Mouse (Mus musculus): ENCODE measurements around the gene Parp16. TPM values are rescaled to one million over a fixed set of nuclear protein-coding genes. Genes with fewer than 3 reads are reported as not detected.

Gene Parp16
- polyA plus RNA-seq, 1 experiment = 7.1 TPM

- Histone ChIP-seq H3K9ac (ENCODE audit: low read depth, poor library complexity, severe bottlenecking) (no peak overlapping the region), H3K27ac (ENCODE audit: insufficient read depth, low read length) (no peak overlapping the region), H3K9me3 (replicated peaks; ENCODE audit: control insufficient read depth, insufficient read depth, low read length, poor library complexity, severe bottlenecking) (no peaks in the 10 kb centered on the region), H3K36me3 (ENCODE audit: control insufficient read depth, insufficient read depth, low read length, poor library complexity, severe bottlenecking) (no peaks in the 10 kb centered on the region), H3K4me3 (ENCODE audit: low read depth, low read length) (no peak overlapping the region), H3K4me1 (ENCODE audit: control insufficient read depth, insufficient read depth, low read length) (no peaks in the 10 kb centered on the region), H3K27me3 (ENCODE audit: control insufficient read depth, insufficient read depth, low read length, poor library complexity, severe bottlenecking) (no peaks in the 10 kb centered on the region)
- TF ChIP-seq EP300 (IDR thresholded peaks at IDR 0.05; ENCODE audit: insufficient read depth, low read depth, low read length) (no peak), CTCF (IDR thresholded peaks at IDR 0.05; ENCODE audit: low read depth, low read length) (no peak), POLR2A (IDR thresholded peaks at IDR 0.05; ENCODE audit: insufficient read depth, low read length) (no peak)
These were observed 44.6 kb downstream of the Parp16 start for GRCm38 (mm10) chr9:65239731-65240130.

GRCm38 (mm10) chr9:65240587-65240986, 45.4 kb downstream of the Parp16 start:
- no peak overlapping the region for H3K4me3 ChIP-seq (ENCODE audit: low read depth, low read length)
- no peaks in the 10 kb centered on the region for H3K27me3 ChIP-seq (ENCODE audit: control insufficient read depth, insufficient read depth, low read length, poor library complexity, severe bottlenecking)
- no peaks in the 10 kb centered on the region for H3K4me1 ChIP-seq (ENCODE audit: control insufficient read depth, insufficient read depth, low read length)
- H3K36me3 ChIP-seq (ENCODE audit: control insufficient read depth, insufficient read depth, low read length, poor library complexity, severe bottlenecking) = no peaks in the 10 kb centered on the region
- H3K9ac ChIP-seq (ENCODE audit: low read depth, poor library complexity, severe bottlenecking) = no peak overlapping the region
- H3K27ac ChIP-seq (ENCODE audit: insufficient read depth, low read length) = no peak overlapping the region
- H3K9me3 ChIP-seq (replicated peaks; ENCODE audit: control insufficient read depth, insufficient read depth, low read length, poor library complexity, severe bottlenecking) = no peaks in the 10 kb centered on the region
- no peak for TF ChIP-seq CTCF (IDR thresholded peaks at IDR 0.05; ENCODE audit: low read depth, low read length)
- no peak for TF ChIP-seq EP300 (IDR thresholded peaks at IDR 0.05; ENCODE audit: insufficient read depth, low read depth, low read length)
- TF ChIP-seq POLR2A (IDR thresholded peaks at IDR 0.05; ENCODE audit: insufficient read depth, low read length) = no peak

DNA sequence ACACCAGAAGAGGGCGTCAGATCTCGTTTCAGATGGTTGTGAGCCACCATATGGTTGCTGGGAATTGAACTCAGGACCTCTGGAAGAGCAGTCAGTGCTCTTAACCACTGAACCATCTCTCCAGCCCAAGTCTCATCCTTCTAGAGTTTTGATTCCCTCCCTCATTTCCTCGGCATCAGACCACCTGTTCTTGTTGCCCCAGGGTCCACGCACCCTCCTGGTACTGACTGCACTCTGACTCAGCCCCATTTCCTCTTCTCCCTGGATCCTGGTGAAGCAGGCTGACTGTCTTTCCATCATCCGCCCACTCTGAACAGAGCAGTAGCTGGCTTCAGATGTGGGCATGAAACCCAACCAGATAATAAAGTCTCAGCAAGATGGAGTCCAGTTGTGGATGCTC, 46.8 kb downstream of the Parp16 start:
- Histone ChIP-seq H3K4me3 (ENCODE audit: low read depth, low read length) (no peak overlapping the region), H3K9ac (ENCODE audit: low read depth, poor library complexity, severe bottlenecking) (no peak overlapping the region), H3K36me3 (ENCODE audit: control insufficient read depth, insufficient read depth, low read length, poor library complexity, severe bottlenecking) (no peaks in the 10 kb centered on the region), H3K4me1 (ENCODE audit: control insufficient read depth, insufficient read depth, low read length) (no peaks in the 10 kb centered on the region), H3K27me3 (ENCODE audit: control insufficient read depth, insufficient read depth, low read length, poor library complexity, severe bottlenecking) (no peaks in the 10 kb centered on the region), H3K9me3 (replicated peaks; ENCODE audit: control insufficient read depth, insufficient read depth, low read length, poor library complexity, severe bottlenecking) (no peaks in the 10 kb centered on the region), H3K27ac (ENCODE audit: insufficient read depth, low read length) (no peak overlapping the region)
- no peak for TF ChIP-seq POLR2A (IDR thresholded peaks at IDR 0.05; ENCODE audit: insufficient read depth, low read length)
- TF ChIP-seq EP300 (IDR thresholded peaks at IDR 0.05; ENCODE audit: insufficient read depth, low read depth, low read length) = no peak
- TF ChIP-seq CTCF (IDR thresholded peaks at IDR 0.05; ENCODE audit: low read depth, low read length) = no peak

DNA sequence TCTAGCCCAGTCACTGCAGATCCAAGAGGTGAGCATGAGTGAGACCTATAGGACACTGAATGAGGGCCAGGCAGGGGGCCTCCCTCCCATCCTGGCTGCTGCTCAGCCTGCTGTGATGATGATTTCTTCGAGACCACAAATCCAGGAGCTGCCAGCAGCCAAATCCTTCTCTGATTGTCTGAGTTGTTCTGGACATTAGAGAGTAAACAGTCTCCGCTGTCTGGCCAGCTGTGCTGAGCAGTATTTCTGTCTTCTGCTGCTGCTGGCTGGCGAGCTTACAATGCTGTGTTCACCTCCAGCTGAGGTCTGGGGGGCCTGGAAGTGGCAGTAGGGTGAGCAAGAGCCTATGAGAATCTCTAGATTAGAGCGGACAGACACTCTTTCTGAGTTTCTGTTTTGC, 48.1 kb downstream of the Parp16 start:
- H3K27ac ChIP-seq (ENCODE audit: insufficient read depth, low read length) = no peak overlapping the region
- H3K36me3 ChIP-seq (ENCODE audit: control insufficient read depth, insufficient read depth, low read length, poor library complexity, severe bottlenecking) = no peaks in the 10 kb centered on the region
- H3K27me3 ChIP-seq (ENCODE audit: control insufficient read depth, insufficient read depth, low read length, poor library complexity, severe bottlenecking) = no peaks in the 10 kb centered on the region
- H3K9me3 ChIP-seq (replicated peaks; ENCODE audit: control insufficient read depth, insufficient read depth, low read length, poor library complexity, severe bottlenecking) = no peaks in the 10 kb centered on the region
- H3K4me1 ChIP-seq (ENCODE audit: control insufficient read depth, insufficient read depth, low read length) = no peaks in the 10 kb centered on the region
- no peak overlapping the region for H3K4me3 ChIP-seq (ENCODE audit: low read depth, low read length)
- TF ChIP-seq EP300 (IDR thresholded peaks at IDR 0.05; ENCODE audit: insufficient read depth, low read depth, low read length) (no peak), POLR2A (IDR thresholded peaks at IDR 0.05; ENCODE audit: insufficient read depth, low read length) (no peak), CTCF (IDR thresholded peaks at IDR 0.05; ENCODE audit: low read depth, low read length) (no peak)
- H3K9ac ChIP-seq (ENCODE audit: low read depth, poor library complexity, severe bottlenecking) = no peak overlapping the region

DNA sequence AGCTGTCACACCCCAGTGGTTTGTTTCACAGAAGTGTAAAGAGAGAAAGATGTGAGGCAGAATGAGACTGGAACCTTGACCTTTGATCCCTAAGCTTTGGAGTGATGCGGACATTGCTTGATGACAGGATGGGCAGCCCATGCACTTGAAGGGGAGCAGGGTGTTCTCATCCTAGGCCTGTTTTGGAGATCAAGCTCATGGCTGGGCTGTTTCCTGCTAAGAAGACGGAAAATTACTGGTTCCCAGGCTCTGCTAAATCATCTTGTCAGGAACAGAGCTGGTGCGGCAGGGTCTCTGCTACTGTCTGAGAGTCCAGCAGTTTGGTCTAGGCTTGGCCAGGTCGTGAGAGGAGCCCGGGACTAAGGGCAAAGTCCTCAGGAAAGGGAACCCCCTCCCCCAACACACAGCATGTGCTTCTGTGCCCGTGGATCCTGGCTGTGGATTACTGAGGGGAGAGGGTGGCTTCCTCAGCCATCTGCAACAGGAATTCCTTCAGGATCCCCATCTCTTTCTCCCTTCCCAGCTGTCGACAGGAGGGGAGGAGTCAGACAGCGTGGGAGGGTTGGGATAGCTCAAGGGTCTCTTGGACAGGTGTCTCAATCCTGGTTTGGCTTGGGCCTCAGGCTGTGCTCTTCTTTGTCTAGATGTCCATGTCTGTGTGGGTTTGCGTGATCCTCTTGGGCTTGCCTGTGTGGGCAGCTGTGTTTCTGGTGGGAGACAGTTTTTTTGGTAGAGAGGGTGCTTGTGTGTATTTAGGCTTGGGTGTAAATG, 49.1 kb downstream of the Parp16 start:
- H3K4me1 ChIP-seq (ENCODE audit: control insufficient read depth, insufficient read depth, low read length) = no peaks in the 10 kb centered on the region
- H3K27me3 ChIP-seq (ENCODE audit: control insufficient read depth, insufficient read depth, low read length, poor library complexity, severe bottlenecking) = no peaks in the 10 kb centered on the region
- no peak overlapping the region for H3K9ac ChIP-seq (ENCODE audit: low read depth, poor library complexity, severe bottlenecking)
- TF ChIP-seq POLR2A (IDR thresholded peaks at IDR 0.05; ENCODE audit: insufficient read depth, low read length) (no peak), EP300 (IDR thresholded peaks at IDR 0.05; ENCODE audit: insufficient read depth, low read depth, low read length) (no peak), CTCF (IDR thresholded peaks at IDR 0.05; ENCODE audit: low read depth, low read length) (no peak)
- H3K9me3 ChIP-seq (replicated peaks; ENCODE audit: control insufficient read depth, insufficient read depth, low read length, poor library complexity, severe bottlenecking) = no peaks in the 10 kb centered on the region
- H3K27ac ChIP-seq (ENCODE audit: insufficient read depth, low read length) = no peak overlapping the region
- H3K4me3 ChIP-seq (ENCODE audit: low read depth, low read length) = no peak overlapping the region
- H3K36me3 ChIP-seq (ENCODE audit: control insufficient read depth, insufficient read depth, low read length, poor library complexity, severe bottlenecking) = no peaks in the 10 kb centered on the region
